Mouse (Mus musculus): ENCODE measurements around the gene Pstpip1.

Gene Pstpip1

DNA sequence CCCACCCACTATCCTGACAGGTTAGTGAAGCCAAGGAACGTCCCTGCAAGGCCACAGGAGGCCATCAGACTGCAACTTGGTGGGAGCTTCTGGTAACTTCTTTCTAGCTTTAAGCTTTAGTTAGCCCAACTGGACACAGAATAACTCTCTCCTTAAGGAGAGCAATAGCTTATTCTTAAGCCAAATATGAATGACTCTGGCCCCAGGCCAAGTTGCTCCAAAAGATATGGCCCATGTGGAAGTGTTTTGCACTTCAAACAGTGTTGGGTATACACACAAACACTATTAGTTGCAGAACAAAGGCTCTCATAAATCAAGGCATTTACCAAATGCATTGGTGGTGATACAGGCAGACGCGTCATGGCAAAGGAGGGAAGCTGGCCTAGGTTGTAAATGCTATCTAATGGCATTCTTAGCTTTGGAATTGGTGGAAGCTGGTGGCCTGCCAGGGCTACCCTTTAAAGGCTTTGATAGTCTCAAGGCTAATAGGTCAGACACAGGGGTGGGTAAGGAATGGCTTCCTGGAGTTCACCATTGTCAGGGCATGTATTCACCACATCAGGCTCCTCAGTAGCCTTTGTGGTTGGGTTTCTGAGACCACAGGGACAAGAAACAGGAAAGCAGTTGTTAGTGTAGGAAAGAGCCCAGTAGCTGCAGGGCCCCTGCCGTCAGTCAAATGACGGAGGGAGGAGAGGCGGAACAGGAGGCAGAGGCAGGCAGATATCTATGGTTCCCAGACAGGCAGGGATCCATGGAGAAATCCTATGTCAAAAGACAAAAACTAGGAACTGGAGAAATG lies 16.7 kb downstream of the Pstpip1 start:
- no peak for DNase-seq

DNA sequence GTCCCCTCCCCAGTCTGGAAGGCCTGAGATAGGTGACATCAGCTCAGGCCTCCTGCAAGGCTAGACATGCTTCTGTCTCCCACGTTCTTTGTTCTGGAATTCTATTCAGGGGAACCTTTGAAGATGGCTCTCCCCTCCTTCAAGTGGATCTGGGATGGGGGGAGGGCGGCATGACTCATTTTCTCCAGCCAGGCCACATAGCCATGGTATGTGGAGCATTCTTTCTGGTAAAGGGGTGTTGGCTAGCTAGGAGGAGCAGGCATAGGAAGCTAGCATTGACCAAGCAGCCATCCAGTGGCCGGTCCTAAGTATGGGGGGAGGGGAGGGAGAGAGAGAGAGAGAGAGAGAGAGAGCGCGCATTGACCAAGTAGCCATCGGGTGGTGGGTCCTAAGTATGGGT lies 17.8 kb downstream of the Pstpip1 start:
- DNase-seq = no peak

DNA sequence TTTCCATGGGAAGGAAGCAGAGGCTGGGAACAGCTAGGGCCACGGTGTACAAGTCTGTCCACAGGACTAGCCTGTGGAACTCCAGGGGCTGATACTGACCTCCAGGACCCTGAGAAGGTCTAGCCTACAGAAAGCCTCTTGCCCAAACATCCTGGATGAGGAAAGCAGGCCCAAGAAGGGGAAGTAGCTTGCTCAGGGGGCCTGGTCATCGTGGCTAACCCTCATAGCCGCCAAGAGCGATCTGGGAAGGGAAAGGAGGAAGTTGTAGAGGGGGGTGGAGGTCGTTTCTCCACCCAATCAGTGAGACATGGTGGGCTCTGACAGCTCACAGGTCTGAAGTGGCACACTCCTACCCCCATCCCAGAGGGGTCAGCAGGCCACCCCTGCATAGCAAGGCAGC lies 18.4 kb downstream of the Pstpip1 start:
- DNase-seq = peak; percentile 57

DNA sequence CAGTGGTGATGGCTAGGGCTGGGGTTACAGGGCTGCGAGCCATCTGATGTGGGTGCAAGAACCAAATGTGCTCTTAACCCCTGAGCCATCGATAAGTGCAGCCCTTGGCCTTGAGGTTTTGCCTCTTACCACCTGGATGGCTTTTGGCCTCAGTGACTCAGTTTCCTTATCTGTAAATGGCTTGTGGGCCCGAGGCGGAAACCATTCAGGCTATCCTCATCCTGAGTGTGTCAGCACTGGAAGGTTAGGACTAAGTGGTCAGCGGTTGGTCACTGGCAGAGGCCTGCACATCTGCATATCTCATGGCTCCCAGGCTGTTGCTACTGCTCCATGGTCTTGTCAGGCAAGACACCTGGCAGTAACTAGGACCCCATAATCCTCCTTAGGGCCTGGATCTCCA lies 28.3 kb downstream of the Pstpip1 start:
- no peak for DNase-seq

DNA sequence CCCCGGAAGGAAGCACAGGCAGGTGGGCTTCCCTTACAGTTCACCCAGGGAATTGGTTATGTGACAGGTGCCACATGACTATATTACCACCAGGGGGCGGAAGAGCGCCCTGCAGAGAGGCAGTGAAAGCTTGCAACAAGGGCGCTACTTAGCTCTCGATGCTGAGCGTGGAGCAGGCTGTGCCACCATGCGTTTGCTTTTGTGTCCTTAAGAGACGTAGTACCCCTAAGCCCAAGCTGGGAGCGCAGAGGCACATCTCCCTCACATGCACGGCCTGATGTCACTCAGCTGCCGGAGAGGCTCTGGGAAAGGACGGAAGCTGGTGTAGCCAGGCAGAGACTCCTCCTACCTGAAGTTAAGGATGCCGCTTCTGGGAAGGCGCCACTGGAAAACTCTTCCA lies 28.8 kb downstream of the Pstpip1 start:
- peak; percentile 81 for DNase-seq

DNA sequence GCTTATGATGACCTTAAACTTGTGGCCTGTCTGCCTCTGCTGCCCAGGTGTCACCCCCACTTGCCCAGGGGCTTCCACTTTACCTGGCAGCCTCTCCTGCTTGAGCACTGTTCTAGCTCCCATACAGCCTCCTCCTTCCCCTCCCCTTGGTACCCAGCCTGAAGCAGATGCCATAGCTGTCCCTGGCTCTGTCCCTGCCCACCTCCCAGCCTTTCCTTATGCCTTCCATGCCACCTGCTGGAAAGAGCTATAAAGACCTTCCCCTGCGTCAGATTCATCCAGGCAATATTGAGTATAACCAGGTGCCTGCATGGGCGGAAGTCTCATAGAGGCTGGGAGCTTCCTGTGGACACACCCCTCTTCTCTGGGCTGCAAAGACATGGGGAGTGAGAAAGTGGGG lies 29.9 kb downstream of the Pstpip1 start:
- DNase-seq = no peak

DNA sequence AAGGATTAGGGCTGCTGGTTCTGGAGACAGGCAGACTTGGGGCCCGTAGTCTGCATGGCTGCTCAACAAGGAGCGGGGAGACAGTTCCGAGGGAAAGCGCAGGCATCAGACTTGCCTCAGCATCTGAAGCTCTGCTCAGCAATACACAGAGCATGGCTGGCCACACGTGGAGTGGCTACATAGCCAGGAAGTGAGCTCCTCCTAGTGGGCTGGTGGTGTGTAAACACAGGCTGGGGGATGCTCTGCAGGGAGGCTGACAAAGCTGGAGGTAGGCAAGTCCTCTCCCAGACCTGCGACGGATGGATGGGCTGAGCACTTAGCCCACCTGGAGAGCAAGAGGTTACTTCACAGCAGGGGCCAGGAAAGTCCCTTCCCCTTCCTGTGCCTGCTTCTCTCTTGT lies 31.3 kb downstream of the Pstpip1 start:
- DNase-seq = peak; percentile 49

DNA sequence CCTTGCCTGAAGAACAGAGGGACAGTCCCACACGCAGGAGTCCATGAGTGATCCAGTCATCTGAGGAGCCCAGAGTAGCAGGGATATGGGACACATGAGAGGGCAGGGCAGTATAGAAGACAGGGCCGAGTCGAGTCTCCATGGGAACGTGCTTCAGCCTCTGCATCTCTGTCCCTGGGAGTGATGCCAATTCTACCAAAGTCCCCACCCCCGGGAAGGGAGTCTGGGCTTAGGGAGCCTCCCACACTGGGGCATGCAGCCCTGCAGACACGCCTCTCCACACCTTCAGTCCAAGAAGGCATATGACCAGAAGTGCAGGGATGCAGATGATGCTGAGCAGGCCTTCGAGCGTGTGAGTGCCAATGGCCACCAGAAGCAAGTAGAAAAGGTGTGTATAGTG lies 33.2 kb downstream of the Pstpip1 start:
- DNase-seq = no peak

DNA sequence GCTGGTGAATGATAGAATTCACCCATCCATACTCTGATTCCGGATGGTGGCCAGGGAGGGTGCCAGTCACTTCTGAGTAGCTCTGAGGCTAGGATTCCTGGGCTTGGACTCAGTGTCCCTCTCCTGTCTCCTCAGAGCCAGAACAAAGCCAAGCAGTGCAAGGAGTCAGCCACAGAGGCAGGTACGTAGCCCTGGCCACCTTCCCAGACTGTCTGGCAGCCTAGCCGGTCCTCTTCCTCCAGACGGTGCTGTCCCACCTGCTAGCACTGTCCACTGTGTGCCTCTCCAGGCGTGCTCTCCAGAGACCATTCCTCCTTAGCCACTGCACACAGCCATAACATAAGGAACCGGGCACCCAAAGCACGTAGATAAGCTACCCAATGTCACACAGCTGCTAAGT lies 33.9 kb downstream of the Pstpip1 start:
- no peak for DNase-seq

DNA sequence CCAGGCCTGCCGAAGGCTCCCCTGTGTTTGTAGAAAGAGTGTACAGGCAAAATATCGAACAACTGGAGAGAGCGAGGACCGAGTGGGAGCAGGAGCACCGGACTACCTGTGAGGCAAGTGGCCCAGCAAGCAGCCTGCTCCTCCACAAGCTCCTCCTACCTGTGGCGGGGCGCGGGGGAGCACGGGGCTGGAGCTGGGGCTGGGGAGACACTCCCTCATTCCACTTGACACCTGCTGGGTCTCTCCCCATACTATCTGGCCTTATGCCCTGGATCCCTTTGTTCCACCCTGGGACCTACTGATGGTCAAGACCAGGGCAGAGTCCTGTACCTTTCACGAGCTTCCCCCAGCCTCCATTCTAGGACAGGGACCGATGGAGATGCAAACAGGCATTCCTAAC lies 34.8 kb downstream of the Pstpip1 start:
- DNase-seq = no peak

DNA sequence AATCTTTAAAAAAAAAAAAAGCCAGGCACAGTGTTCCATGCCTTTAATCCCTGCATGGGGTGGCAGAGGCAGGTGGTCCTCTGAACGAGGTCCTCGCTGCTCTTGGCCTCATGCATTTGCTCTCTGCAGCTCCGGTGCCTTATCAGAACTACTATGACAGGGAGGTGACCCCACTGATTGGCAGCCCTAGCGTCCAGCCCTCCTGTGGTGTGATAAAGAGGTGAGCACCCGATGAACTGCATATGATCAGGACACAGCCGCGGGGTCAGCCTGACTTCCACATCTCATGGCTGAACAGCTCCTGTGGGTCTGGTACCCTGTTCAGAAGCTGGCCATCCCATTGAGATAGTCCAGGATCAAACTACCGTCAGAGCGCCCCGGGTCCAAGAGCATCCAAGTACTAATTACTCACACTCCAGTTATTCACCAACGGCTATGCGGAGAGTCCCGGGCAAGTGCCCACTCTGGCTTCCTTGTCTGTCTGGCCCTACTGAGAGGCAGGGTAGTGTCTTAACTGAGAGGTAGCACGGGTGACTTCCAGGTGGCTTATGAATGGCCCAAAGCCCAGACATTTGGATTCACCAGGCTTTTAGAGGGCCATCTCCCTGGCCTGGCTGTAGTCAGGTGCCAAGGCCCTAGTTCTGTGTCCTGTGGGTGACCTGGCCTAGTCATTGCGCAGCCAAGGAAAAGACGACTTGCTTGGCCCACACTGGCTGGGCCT lies 36.9 kb downstream of the Pstpip1 start:
- no peak for DNase-seq

DNA sequence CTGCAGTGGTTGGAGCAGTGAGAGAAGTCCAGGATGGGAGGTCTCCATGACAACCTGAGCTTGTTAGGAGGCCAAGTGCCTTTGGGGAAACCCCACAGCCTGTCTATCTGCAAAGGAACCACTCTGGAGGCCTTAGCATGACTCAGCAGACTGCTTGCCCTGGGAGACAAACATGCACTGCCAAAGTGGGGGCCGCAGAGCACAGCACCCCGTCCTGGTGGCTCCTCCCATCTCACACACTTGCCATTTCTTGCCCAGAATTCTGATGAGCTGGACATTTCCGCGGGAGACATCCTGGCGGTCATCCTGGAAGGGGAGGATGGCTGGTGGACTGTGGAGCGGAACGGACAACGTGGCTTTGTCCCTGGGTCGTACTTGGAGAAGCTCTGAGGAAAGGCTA lies 38.6 kb downstream of the Pstpip1 start:
- no peak for DNase-seq

DNA sequence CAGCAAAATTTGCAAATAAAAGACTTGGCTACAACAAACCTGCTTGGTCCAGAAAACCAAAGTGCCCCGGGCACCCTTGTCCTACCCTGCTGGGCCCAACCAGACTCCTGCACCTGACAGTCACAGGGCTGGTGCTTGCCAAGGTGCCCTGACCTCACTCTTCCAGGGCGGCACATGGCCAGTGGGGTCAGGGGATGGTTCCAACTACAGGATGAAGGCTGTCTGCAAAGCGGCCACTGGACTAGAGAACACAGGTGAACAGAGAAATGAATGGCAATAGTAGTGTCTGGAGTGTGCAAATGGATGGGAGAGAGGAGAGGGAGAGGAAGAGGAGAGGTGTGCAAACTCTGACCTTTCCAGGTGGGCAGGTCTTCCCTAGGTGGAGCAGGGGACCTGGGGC lies 40.2 kb downstream of the Pstpip1 start:
- DNase-seq = no peak

DNA sequence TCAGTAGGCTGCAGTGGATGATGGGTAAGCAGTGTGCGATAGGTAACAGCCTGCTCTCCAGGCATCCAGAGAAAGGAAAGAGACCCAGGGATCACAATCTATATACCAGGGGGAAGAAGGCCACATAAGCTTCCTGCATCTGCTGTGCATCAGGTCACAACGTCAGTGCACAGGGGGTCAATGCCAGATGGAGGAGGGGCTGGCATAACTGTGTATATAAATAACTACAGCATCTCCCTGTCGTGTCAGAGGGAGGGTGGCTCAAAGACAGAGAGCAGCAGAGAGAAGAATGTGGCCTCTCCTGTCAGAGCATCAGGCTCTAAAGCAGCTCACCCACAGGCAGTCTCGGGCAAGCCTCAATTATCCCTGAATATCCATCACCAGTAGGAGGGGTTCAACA lies 40.8 kb downstream of the Pstpip1 start:
- no peak for DNase-seq

DNA sequence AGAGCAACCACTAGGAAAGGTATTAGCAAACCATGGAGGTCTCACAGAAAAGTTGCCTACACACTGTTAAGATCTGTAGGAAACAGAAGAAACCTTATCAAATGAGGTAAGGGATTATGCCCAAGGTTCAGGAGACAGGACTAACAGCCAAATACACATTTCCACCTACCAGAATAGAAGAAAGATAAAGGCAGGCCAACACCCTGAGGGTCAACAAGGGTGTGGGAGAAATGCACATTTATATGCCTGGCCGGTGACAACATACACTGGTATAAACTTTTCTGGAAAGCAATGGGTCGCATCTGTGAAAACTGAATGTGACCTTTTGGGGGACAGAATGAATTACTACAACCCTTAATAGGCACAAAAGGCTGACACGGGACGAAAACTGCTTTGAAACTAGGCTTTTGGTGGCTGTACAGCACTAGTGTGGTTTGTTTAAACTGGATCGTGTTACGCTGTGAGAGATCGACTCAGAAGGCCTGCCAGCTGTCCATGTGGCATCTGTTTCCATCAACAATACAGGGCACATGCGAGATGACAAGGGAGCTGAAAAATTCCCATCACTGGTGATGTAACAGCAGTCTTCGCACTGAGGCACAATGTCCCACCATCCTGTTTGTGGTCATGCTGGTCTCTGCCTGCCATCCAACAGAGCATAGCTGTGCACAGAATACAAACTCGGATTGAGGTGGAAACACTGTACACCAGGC lies 42.2 kb downstream of the Pstpip1 start:
- DNase-seq = no peak

DNA sequence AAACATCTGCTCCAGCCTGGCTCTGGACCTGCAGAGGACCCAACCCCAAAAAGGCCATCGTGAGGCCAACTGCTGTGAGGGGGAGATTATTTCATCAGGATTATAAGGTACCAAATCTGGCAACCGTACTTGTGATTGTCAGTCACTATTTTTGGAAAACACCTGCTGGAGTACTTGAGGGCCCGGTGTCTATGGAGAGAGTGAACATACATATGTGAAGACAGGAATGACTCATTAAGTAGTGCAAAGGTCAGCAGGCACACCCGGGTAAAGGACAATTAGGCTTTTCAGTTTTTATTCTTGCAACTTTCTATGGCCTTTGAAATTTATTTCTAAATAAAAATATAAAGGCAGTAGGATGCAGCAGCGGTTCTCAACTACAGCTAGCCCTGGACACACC lies 44.2 kb downstream of the Pstpip1 start:
- no peak for DNase-seq

DNA sequence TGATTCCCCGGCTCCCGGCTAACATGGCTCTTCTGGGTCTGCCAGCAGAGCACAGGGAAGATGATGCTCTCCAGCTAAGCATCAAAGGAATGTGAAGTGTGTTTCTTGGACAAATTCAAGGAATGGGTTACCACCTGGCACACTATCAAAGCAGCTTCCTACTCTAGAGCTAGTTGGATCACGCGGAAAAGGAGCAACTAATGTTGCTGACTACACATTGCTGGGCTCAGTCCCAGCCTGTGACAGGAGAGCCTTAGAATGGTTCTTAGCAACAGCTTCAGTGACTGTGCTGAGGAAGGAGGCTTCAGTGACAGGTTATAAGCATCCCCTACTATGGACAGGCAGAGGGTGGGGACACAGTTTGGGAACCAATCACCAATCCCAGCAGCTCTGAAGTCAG lies 44.9 kb downstream of the Pstpip1 start:
- no peak for DNase-seq

DNA sequence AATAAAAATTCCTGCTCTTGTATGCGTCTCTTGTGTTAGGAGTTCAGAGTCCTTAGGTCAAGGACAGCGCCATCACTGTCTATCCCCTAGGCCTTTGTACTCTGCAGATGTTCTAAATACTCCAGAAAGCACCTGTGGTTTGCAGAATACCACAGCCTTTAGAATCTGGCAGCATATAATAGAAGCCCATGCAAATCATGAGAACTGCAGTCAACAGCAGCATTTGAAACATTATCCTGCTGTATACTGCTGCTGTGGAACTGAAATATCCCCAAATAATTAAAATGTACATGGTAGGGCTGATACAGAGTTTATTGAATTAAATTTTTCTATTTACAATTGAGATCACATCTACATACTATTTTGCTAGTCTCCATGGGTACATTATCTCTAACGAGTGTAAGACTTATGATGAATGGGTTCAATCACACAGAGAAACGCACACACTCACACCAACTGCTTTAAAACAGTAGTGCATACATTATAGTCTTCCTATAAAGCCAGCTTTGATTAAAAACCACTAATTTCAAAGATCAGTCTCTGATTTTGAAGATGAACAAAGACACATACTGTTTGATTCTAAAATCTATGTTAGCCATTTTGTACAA lies 45.9 kb downstream of the Pstpip1 start:
- no peak for DNase-seq

DNA sequence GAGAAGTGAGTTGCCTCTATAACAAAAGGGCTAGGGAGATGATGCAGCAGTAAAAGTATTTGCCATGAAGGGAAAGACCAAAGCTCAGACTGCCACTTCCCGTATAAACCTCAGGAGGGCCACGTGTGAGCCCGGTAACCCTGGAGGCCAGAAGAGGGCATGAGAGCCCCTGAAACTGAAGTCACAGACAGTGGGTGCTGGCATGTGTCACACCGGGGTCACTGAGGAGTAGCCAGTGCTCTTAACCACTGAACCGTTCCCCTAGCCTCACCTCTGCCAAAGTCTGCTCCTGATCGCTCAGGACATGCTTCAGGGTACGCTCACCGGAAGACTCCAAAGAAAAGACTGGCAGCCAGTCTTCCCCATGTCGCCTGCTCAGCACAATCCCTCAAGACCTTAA lies 52.0 kb downstream of the Pstpip1 start:
- no peak for DNase-seq

DNA sequence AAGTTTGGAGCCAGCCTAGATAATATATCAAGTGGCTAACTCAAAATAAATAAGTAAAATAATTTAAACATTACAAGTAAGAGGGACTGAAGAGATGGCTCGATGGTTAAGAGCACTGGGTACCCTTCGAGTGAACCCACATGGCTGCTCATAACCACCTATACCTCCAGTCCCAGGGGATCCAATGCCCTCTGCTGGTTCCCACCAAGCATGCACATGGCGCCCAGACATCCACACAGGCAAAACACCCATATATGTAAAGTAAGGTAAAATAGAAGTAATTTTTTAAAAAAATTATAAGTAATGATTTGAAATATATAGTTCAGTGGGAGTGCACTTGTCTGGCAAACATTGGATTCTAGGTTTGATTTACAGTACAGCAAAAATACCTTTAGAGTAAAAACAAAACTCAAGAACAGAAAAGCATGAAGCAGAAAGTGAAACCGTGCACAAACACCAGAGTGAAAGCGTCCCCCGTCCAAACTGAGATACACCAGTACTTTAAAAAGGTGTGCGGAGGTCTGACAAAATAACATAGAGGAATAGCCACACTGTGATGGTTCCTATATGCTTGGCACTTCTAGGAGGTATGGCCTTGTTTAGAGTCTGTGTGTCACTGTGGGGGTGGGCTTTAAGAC lies 54.7 kb downstream of the Pstpip1 start:
- no peak for DNase-seq

DNA sequence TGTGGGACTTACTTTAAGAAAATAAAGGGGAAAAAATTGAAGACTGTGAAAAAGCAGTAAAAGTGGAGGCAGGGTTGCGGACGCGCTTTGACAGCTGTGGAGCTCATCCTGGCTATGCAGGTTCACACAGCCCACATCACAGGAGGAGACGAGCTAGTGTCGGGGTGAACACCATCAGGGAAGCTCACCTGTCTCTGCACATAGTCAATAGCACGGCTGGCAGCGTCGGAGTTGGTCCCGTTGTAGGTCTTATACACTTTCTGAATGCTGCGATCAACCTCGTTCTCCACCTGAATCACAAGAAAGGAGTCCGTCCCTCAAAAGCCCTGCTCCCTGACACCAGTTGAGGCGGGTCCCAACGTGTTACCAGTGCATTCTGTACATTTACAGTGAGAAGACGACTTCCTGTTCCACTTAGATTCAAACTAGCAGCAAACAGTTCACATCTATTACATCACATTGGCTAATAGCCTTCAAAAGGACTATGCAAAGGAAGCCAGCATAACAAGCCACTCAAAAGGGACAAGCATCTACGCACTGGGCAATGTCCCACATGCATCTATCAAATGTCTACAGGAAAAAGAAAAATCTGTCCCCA lies 56.7 kb downstream of the Pstpip1 start:
- no peak for DNase-seq

DNA sequence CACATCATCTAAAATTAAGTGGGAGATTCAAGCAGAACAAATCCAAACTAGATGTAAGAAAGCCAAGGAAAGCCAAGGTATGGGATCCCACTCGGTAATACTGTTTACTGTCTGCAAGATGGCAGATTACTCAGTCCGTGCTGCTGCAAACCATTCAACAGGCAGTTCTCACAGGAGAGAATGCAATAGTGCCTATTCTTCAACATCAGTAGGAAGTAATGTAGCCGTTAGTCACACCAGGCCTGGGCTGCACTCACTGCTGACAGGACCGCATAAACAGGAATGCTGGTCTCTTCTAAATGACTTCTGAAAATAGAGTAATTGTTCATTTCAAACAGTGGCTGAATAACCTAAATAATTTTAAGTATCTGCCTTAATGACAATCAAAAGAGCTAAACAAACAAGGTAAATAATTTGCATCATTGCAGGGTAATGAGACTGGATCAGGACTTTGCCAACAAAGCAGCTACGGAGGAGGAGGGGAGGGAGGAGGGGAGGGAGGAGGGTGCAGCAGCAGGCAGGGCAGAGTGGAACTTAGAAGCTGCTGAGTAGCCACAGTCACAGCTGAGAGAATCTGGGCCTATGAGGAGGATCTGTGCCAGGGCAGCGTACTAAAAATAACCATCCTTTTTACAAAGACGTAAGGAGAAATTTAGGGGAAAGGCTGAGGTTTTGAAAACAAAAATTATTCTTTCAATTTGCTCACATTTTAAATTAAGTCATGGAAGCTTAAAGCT lies 62.2 kb downstream of the Pstpip1 start:
- DNase-seq = peak; percentile 30
